In genomic region chr10:84477613-84478076, GRCm38 (mm10) we compare ENCODE assay signal across 10 mouse cellular contexts. TPM values are rescaled to one million over a fixed set of nuclear protein-coding genes. Genes with fewer than 3 reads are reported as not detected.
DNase-seq lines count a peak whose midpoint lies in the region; ATAC-seq and TF ChIP-seq lines count a peak whose summit lies in the region.
"Had no signal": no experiment of that assay in that cellular context is flagged by ENCODE, and none has a peak within 500 bp of the region (broad histone marks: within the 10 kb centered on the region; RNA-seq: fewer than 3 reads in every experiment).

No protein-coding gene starts in this region.

- H3K4me3 ChIP-seq in lung, embryonic 14.5 days (ENCODE audit: low read depth, low read length) = no peak overlapping the region
- no peak overlapping the region for H3K4me3 ChIP-seq in embryonic facial prominence, embryonic 12.5 days
- H3K4me3 ChIP-seq in stomach, embryonic 14.5 days (ENCODE audit: low read depth, low read length) = no peak overlapping the region
- H3K4me3 ChIP-seq: heart, embryonic 15.5 days; left cerebral cortex, adult 2 months had no signal

- H3K4me2 ChIP-seq in lung, embryonic 14.5 days = no peak overlapping the region
- no peak overlapping the region for H3K4me2 ChIP-seq in embryonic facial prominence, embryonic 12.5 days (replicated peaks)
- no peak overlapping the region for H3K4me2 ChIP-seq in stomach, embryonic 14.5 days (replicated peaks; ENCODE audit: low read depth, low read length)
- H3K4me2 ChIP-seq: heart, embryonic 15.5 days had no signal

- DNase-seq in lung, embryonic 14.5 days = peak; percentile 39
- no peak for DNase-seq in lung, postnatal 25 days (ENCODE audit: low spot score)
- peak; percentile 34 for DNase-seq in liver
- DNase-seq in spleen, adult 12 weeks (ENCODE audit: low spot score) = no peak
- no peak for DNase-seq in layer of hippocampus, postnatal 25 days (ENCODE audit: extremely low spot score in 1 of 2, low spot score in 1 of 2)

- no peaks in the 10 kb centered on the region for H3K27me3 ChIP-seq in lung, embryonic 14.5 days (ENCODE audit: insufficient read depth, low read length)
- no peaks in the 10 kb centered on the region for H3K27me3 ChIP-seq in embryonic facial prominence, embryonic 12.5 days
- no peaks in the 10 kb centered on the region for H3K27me3 ChIP-seq in stomach, embryonic 14.5 days (ENCODE audit: control insufficient read depth, insufficient read depth, low read length)
- H3K27me3 ChIP-seq: heart, embryonic 15.5 days had no signal

- no peak overlapping the region for H3K9ac ChIP-seq in lung, embryonic 14.5 days
- H3K9ac ChIP-seq in embryonic facial prominence, embryonic 12.5 days = no peak overlapping the region
- no peak overlapping the region for H3K9ac ChIP-seq in stomach, embryonic 14.5 days (replicated peaks; ENCODE audit: low read depth, low read length)
- H3K9ac ChIP-seq: heart, embryonic 15.5 days had no signal

- no peaks in the 10 kb centered on the region for H3K9me3 ChIP-seq in lung, embryonic 14.5 days (ENCODE audit: low read depth, low read length)
- no peaks in the 10 kb centered on the region for H3K9me3 ChIP-seq in embryonic facial prominence, embryonic 12.5 days
- no peaks in the 10 kb centered on the region for H3K9me3 ChIP-seq in stomach, embryonic 14.5 days (ENCODE audit: control insufficient read depth, low read depth, low read length)
- H3K9me3 ChIP-seq: heart, embryonic 15.5 days had no signal

- 14% methylated on average over 3 of the region's 3 CpGs for WGBS in lung, embryonic 14.5 days
- WGBS in embryonic facial prominence, embryonic 12.5 days = 17% methylated on average over 3 of the region's 3 CpGs
- 15% methylated on average over 3 of the region's 3 CpGs for WGBS in stomach, embryonic 14.5 days

- no peak for TF ChIP-seq CTCF in lung, embryonic 14.5 days (IDR thresholded peaks at IDR 0.05; ENCODE audit: low read depth)

- peaks cover 9% of the 10 kb centered on the region for H3K4me1 ChIP-seq in lung, embryonic 14.5 days (ENCODE audit: insufficient read depth)
- peaks cover 17% of the 10 kb centered on the region for H3K4me1 ChIP-seq in embryonic facial prominence, embryonic 12.5 days
- no peaks in the 10 kb centered on the region; the same call in 1 of the 2 replicates for H3K4me1 ChIP-seq in stomach, embryonic 14.5 days (ENCODE audit: control insufficient read depth, insufficient read depth, low read length)

- H3K36me3 ChIP-seq in lung, embryonic 14.5 days (ENCODE audit: insufficient read depth) = no peaks in the 10 kb centered on the region
- no peaks in the 10 kb centered on the region for H3K36me3 ChIP-seq in embryonic facial prominence, embryonic 12.5 days
- no peaks in the 10 kb centered on the region for H3K36me3 ChIP-seq in stomach, embryonic 14.5 days (ENCODE audit: control insufficient read depth, insufficient read depth, low read length)
- H3K36me3 ChIP-seq: G1E; heart, embryonic 15.5 days had no signal

- no peak overlapping the region for H3K27ac ChIP-seq in lung, embryonic 14.5 days (ENCODE audit: low read depth)
- no peak overlapping the region for H3K27ac ChIP-seq in embryonic facial prominence, embryonic 12.5 days
- no peak overlapping the region for H3K27ac ChIP-seq in stomach, embryonic 14.5 days (ENCODE audit: low read length)
- H3K27ac ChIP-seq: heart, embryonic 15.5 days; left cerebral cortex, adult 2 months had no signal

- peak; percentile 80 for ATAC-seq in lung, embryonic 14.5 days (ENCODE audit: insufficient read depth)
- peak; percentile 69 for ATAC-seq in embryonic facial prominence, embryonic 12.5 days (ENCODE audit: insufficient number of reproducible peaks, insufficient read depth, low FRiP score, low TSS enrichment)
- ATAC-seq in stomach, embryonic 14.5 days (ENCODE audit: insufficient number of reproducible peaks, insufficient read depth, low FRiP score, low read depth) = 0 out of 2 replicates have a peak, but pooled peaks have one; percentile 8

RNA-seq across cellular contexts. Expression of gene Nuak1, which starts 37.2 kb away (rescaled TPM):
- 1.5 and 1.8 TPM in 2 replicates for polyA plus RNA-seq in lung, embryonic 14.5 days (2014; fragmentation: Nextera tagmentation; extraction: Ambion mirVana)
- polyA plus RNA-seq in embryonic facial prominence, embryonic 12.5 days (2016; fragmentation: Nextera tagmentation; extraction: Ambion mirVana) = 3.5 and 3.8 TPM in 2 replicates
- polyA plus RNA-seq in stomach, embryonic 14.5 days (2014; fragmentation: Nextera tagmentation; extraction: Ambion mirVana) = 0.94 and 1.4 TPM in 2 replicates
- total RNA-seq in layer of hippocampus, postnatal 25 days (2021) = 10 to 100 TPM; 50.0 to 53.4 TPM
- polyA plus RNA-seq: G1E had no signal

RNA-seq across cellular contexts. Expression of gene Ckap4, which starts 56.2 kb away (rescaled TPM):
- polyA plus RNA-seq in lung, embryonic 14.5 days (2014; fragmentation: Nextera tagmentation; extraction: Ambion mirVana) = 177 and 179 TPM in 2 replicates
- polyA plus RNA-seq in embryonic facial prominence, embryonic 12.5 days (2016; fragmentation: Nextera tagmentation; extraction: Ambion mirVana) = 113 and 117 TPM in 2 replicates
- polyA plus RNA-seq in stomach, embryonic 14.5 days (2014; fragmentation: Nextera tagmentation; extraction: Ambion mirVana) = 89.3 and 114 TPM in 2 replicates
- total RNA-seq in layer of hippocampus, postnatal 25 days (2021) = 10 to 100 TPM; 19.2 to 21.9 TPM

Comparison
In these comparisons a context has a peak if more than half of its experiments do, and no peak if none do; other contexts are left out.
1. DNase-seq: peak in lung, embryonic 14.5 days (single experiment) and liver (single experiment); none in lung, postnatal 25 days (single experiment), spleen, adult 12 weeks (single experiment) and layer of hippocampus, postnatal 25 days (0 of 2).
2. ATAC-seq: peak in every context shown above with its lines; median percentile 80 in lung, embryonic 14.5 days; 69 in embryonic facial prominence, embryonic 12.5 days; 8 in stomach, embryonic 14.5 days.